Mouse (Mus musculus) heart, postnatal 14 days (tissue): Measurements from ENCODE around the gene Acsm4. TPM values are rescaled to one million over a fixed set of nuclear protein-coding genes. Genes with fewer than 3 reads are reported as not detected.

Experiments used
- DNase-seq, 2 experiments: peaks; one replicate each; pipeline ENCODE4 v3.0.0; 2021 to 2022
- intact Hi-C: fragments of 180-260 bp; cut with DNase I; formaldehyde crosslinking; loops from one replicate; pipeline ENCODE4 v1.15.1; 2025
- total RNA-seq, 2 experiments: library from RNA; stranded (reverse); gene quantifications; 2 replicates each; pipeline ENCODE4 v1.2.3; 2021

Acsm4 gene
- total RNA-seq, 2 experiments from 2014 or later: not detected

DNA sequence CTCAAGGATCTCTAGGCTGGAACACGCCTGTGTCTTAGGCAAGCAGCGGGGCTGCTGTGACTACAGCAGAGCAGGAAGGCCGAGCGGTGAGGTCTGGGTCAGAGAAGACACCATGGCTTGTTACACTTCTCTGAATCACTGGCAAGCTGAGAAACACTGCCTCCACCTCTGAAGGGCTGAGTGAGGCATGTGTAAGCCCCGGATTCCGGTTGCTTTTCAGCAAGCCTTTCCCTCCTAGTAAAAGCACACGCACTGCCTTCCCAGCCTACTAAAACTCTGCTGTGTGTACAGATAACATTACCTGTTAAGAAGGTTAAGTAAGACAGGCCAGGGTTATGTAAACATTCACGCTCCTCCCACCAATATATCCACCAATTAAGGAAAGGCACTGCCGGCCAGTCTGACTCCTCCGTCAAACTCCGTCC lies 70.7 kb downstream of the Acsm4 start, which contains the start of gene Acsm3:
Acsm3 (plus strand) TSS at position 397 of the 425 bp plus-strand sequence.
- intact Hi-C loops: no loop called here

DNA sequence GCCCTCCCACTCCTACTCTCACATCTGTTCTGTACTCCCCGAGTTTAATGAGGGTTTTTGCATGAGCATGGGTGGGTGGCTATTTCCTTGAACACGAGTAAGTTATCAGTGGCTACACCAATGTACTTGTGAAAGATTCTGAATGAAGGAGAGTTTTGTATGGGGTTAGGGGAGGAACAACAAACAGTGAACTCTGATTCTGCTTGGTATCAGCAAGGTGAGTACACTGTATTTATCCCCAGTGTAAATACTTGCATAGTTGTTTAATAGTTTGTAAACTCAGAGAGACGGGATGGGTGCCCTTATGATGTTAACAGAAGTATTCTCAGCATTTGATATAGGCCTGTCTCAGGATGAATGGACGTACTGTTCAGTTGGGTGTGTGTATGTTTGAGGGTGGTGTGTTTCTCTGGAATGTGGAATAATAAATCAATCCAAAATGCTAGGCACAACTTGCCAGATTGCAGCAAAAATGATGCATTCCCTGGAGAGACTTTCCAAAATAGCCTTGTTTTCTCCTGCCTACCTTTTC lies 72.4 kb downstream of the Acsm4 start:
- intact Hi-C loops: no loop called here
- no peak for DNase-seq

More for the DNA sequence above, 70.7 kb downstream of the Acsm4 start, which contains the start of gene Acsm3:
- DNase-seq: no peak

Other genes starting within 250 kb of the Acsm4 start
- not detected for gene Gp2, start 230.7 kb upstream of the Acsm4 start, total RNA-seq
- gene Umod, start 210.7 kb upstream of the Acsm4 start, total RNA-seq: not detected
- 1 to 10 TPM; 2.1 to 3.8 TPM for gene Acsm5, start 170.6 kb upstream of the Acsm4 start, total RNA-seq
- not detected for gene Pdilt, start 166.5 kb upstream of the Acsm4 start, total RNA-seq
- gene Acsm2, start 135.7 kb upstream of the Acsm4 start, total RNA-seq: not detected
- under 1 TPM in 1 of 2 experiments, not detected in 1; 0.22 TPM for gene Acsm1, start 83.0 kb upstream of the Acsm4 start, total RNA-seq
- gene Thumpd1, start 30.8 kb downstream of the Acsm4 start, total RNA-seq: 10 to 100 TPM; 13.3 to 16.4 TPM
- 1 to 10 TPM in 1 of 2 experiments, under 1 TPM in 1; 0.10 to 1.3 TPM for gene Acsm3, start 70.9 kb downstream of the Acsm4 start, total RNA-seq
- gene Rexo5, start 104.0 kb downstream of the Acsm4 start, total RNA-seq: 1 to 10 TPM; 1.9 to 2.3 TPM
- gene Eri2, start 104.0 kb downstream of the Acsm4 start, total RNA-seq: 1 to 10 TPM; 2.3 to 2.8 TPM
- 1 to 10 TPM; 6.9 to 7.6 TPM for gene Lyrm1, start 205.8 kb downstream of the Acsm4 start, total RNA-seq
- gene Dcun1d3, start 206.3 kb downstream of the Acsm4 start, total RNA-seq: 10 to 100 TPM; 12.7 to 14.2 TPM